Mouse (Mus musculus): ENCODE measurements around the gene Map4k5. TPM values are rescaled to one million over a fixed set of nuclear protein-coding genes. Genes with fewer than 3 reads are reported as not detected.

Gene Map4k5
- total and polyA plus RNA-seq, 3 experiments = 7.0 to 8.5 TPM; not detected in 1

DNA sequence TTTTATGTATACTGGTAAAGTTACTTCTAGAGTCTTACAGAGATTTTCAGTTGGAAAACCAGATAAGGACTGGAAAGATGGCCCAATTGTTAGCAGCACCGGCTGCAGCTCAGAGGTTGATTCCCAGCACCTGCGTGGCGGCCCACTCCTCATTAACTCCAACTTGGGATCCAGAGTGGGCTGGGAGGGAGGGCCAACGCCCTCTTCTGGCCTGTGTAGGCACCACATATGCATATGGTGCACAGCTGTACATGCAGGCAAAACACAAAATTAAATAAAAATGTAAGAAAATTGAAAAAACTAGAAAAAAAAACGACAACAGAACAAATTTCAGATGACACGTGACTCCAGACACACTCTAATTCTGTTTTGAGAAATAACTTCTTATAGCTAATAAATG lies 927 bp upstream of the Map4k5 start:
- H3K9ac ChIP-seq (ENCODE audit: control insufficient read depth, low read depth, low read length, poor library complexity, severe bottlenecking) = no peak overlapping the region
- peaks cover 0 to 10% of the 10 kb centered on the region in 2 experiments; a peak in 2 of 4 replicates for H3K36me3 ChIP-seq (ENCODE audit: control insufficient read depth in 1 of 2, insufficient read depth in 2 of 2, low read length in 2 of 2)
- TF ChIP-seq NELFE (IDR thresholded peaks at IDR 0.05; ENCODE audit: low read depth, low read length) (no peak), ETS1 (IDR thresholded peaks at IDR 0.05; ENCODE audit: low read depth, low read length) (no peak), UBTF (IDR thresholded peaks at IDR 0.05; ENCODE audit: borderline replicate concordance, insufficient read depth, low read depth, low read length) (no peak), HCFC1 (IDR thresholded peaks at IDR 0.05; ENCODE audit: low read depth, low read length) (no peak), GATA1 (IDR thresholded peaks at IDR 0.05; ENCODE audit: low read depth, low read length) (no peak), BHLHE40 (IDR thresholded peaks at IDR 0.05; ENCODE audit: borderline replicate concordance, low read depth, low read length) (no peak), POLR2AphosphoS2 (IDR thresholded peaks at IDR 0.05; ENCODE audit: low read length) (no peak), RCOR1 (IDR thresholded peaks at IDR 0.05; ENCODE audit: low read depth, low read length) (no peak), TBP (IDR thresholded peaks at IDR 0.05; ENCODE audit: low read depth, low read length) (no peak), SMC3 (IDR thresholded peaks at IDR 0.05; ENCODE audit: low read depth, low read length) (peak; percentile 25), CTCF (IDR thresholded peaks at IDR 0.05 in 2 of 3, conservative IDR thresholded peaks at IDR 0.05 in 1 of 3; ENCODE audit: control insufficient read depth in 1 of 3, insufficient read depth in 1 of 3, low read depth in 2 of 3, low read length in 3 of 3, poor library complexity in 1 of 3, severe bottlenecking in 1 of 3) (peak; percentile 26 to 53 (median 35); a peak in 5 of 6 replicates), POLR2AphosphoS5 (IDR thresholded peaks at IDR 0.05; ENCODE audit: borderline replicate concordance, low read depth, low read length) (no peak), ZNF384 (IDR thresholded peaks at IDR 0.05; ENCODE audit: low read depth, low read length) (no peak), E2F4 (IDR thresholded peaks at IDR 0.05; ENCODE audit: borderline replicate concordance, low read depth, low read length) (no peak), SIN3A (IDR thresholded peaks at IDR 0.05; ENCODE audit: low read length) (no peak), ZC3H11A (IDR thresholded peaks at IDR 0.05; ENCODE audit: low read depth, low read length) (0 out of 2 replicates have a peak, but pooled peaks have one; percentile 0), TCF12 (IDR thresholded peaks at IDR 0.05; ENCODE audit: low read depth, low read length) (no peak), MYC (IDR thresholded peaks at IDR 0.05; ENCODE audit: low read depth, low read length) (no peak), ELF1 (IDR thresholded peaks at IDR 0.05; ENCODE audit: low read depth, low read length) (no peak), NRF1 (IDR thresholded peaks at IDR 0.05; ENCODE audit: insufficient read depth, low read depth, low read length, poor library complexity, severe bottlenecking) (no peak), MYB (IDR thresholded peaks at IDR 0.05; ENCODE audit: low read depth, low read length) (no peak)
- no peaks in the 10 kb centered on the region for H3K9me3 ChIP-seq (replicated peaks; ENCODE audit: insufficient read depth, low read length)
- no peak overlapping the region for H3K27ac ChIP-seq (ENCODE audit: control insufficient read depth, low read depth, low read length)
- peaks cover 6 to 8% of the 10 kb centered on the region in 2 experiments; a peak in 3 of 4 replicates for H3K4me1 ChIP-seq (ENCODE audit: control insufficient read depth in 1 of 2, insufficient read depth in 2 of 2, low read length in 2 of 2)
- no peak for DNase-seq (ENCODE audit: low read depth, low spot score)
- no peak overlapping the region for H3K4me3 ChIP-seq (ENCODE audit: control insufficient read depth in 1 of 2, insufficient read depth in 1 of 2, low read depth in 2 of 2, low read length in 2 of 2)
- H3K79me2 ChIP-seq (ENCODE audit: control insufficient read depth, insufficient read depth, low read length, poor library complexity) = peaks cover 13% of the 10 kb centered on the region
- no peaks in the 10 kb centered on the region for H3K27me3 ChIP-seq (ENCODE audit: control insufficient read depth in 1 of 2, insufficient read depth in 2 of 2, low read length in 2 of 2)

- peaks cover 16% of the 10 kb centered on the region for H3K79me2 ChIP-seq (ENCODE audit: control insufficient read depth, insufficient read depth, low read length, poor library complexity)
- peak overlapping the region; percentile 90 for H3K9ac ChIP-seq (ENCODE audit: control insufficient read depth, low read depth, low read length, poor library complexity, severe bottlenecking)
- H3K9me3 ChIP-seq (replicated peaks; ENCODE audit: insufficient read depth, low read length) = no peaks in the 10 kb centered on the region
- no peaks in the 10 kb centered on the region for H3K27me3 ChIP-seq (ENCODE audit: control insufficient read depth in 1 of 2, insufficient read depth in 2 of 2, low read length in 2 of 2)
- H3K4me3 ChIP-seq (ENCODE audit: control insufficient read depth in 1 of 2, insufficient read depth in 1 of 2, low read depth in 2 of 2, low read length in 2 of 2) = peak overlapping the region; percentile 94 to 100
- H3K36me3 ChIP-seq (ENCODE audit: control insufficient read depth in 1 of 2, insufficient read depth in 2 of 2, low read length in 2 of 2) = peaks cover 0 to 10% of the 10 kb centered on the region in 2 experiments; a peak in 2 of 4 replicates
- no peak overlapping the region for H3K27ac ChIP-seq (ENCODE audit: control insufficient read depth, low read depth, low read length)
- TF ChIP-seq MXI1 (IDR thresholded peaks at IDR 0.05; ENCODE audit: low read depth, low read length) (no peak), GABPA (IDR thresholded peaks at IDR 0.05; ENCODE audit: low read depth, low read length) (no peak), POLR2AphosphoS5 (IDR thresholded peaks at IDR 0.05; ENCODE audit: borderline replicate concordance, low read depth, low read length) (no peak), CHD1 (IDR thresholded peaks at IDR 0.05; ENCODE audit: low read depth, low read length) (no peak), MAFK (IDR thresholded peaks at IDR 0.05; ENCODE audit: borderline replicate concordance, low read depth, low read length) (no peak)
- DNase-seq (ENCODE audit: low read depth, low spot score) = no peak
- peaks cover 6 to 8% of the 10 kb centered on the region in 2 experiments; a peak in 3 of 4 replicates for H3K4me1 ChIP-seq (ENCODE audit: control insufficient read depth in 1 of 2, insufficient read depth in 2 of 2, low read length in 2 of 2)
Measured at GRCm38 (mm10) chr12:69891721-69892120, 1.3 kb downstream of the Map4k5 start.
